Mouse (Mus musculus) neutrophil, adult 5-6 weeks (primary cell): ENCODE data around the gene Rpl35. TPM values are rescaled to one million over a fixed set of nuclear protein-coding genes. Genes with fewer than 3 reads are reported as not detected.

ENCODE experiments used
- ATAC-seq: fragments of 151-379, 151-347 bp; 2 replicates; pipeline ENCODE4 v1.8.0; 2017; ENCODE audit warnings: mild to moderate bottlenecking, moderate TSS enrichment; ENCODE audit not compliant: insufficient number of reproducible peaks, poor library complexity, low FRiP score, severe bottlenecking; ENCODE audit errors: extremely low read depth
- total RNA-seq: library from RNA; stranded (forward); fragments of 200-1000 nt; gene quantifications from 2 replicates; pipeline ENCODE4 v1.2.3, GENCODE M21; 2017

Gene Rpl35
- total RNA-seq, 1 experiment from 2014 or later = 557 TPM

- ATAC-seq = no peak
These were observed 47.7 kb downstream of the Rpl35 start for GRCm38 (mm10) chr2:38957671-38958223.

GRCm38 (mm10) chr2:38956062-38956461, 49.4 kb downstream of the Rpl35 start:
- no peak for ATAC-seq

GRCm38 (mm10) chr2:38953152-38953883, 52.1 kb downstream of the Rpl35 start:
- no peak for ATAC-seq

Other genes with a start within 250 kb of the Rpl35 start
- gene Nr6a1, start 77.9 kb downstream of the Rpl35 start, total RNA-seq = 1.4 and 1.6 TPM in 2 replicates
- gene Olfml2a, start 73.6 kb downstream of the Rpl35 start, total RNA-seq = not detected in 2 replicates
- gene Wdr38, start 8.1 kb downstream of the Rpl35 start, total RNA-seq = 0.61 and 1.4 TPM in 2 replicates
- gene Arpc5l, start 276 bp downstream of the Rpl35 start, total RNA-seq = 126 and 127 TPM in 2 replicates
- 41.7 and 42.6 TPM in 2 replicates for gene Golga1, start 59.9 kb upstream of the Rpl35 start, total RNA-seq
- 26.6 and 26.9 TPM in 2 replicates for gene Scai, start 185.1 kb upstream of the Rpl35 start, total RNA-seq
- 46.8 and 49.8 TPM in 2 replicates for gene Ppp6c, start 220.8 kb upstream of the Rpl35 start, total RNA-seq